Mouse (Mus musculus): Measurements from ENCODE around the gene Sprr2a1. TPM values are rescaled to one million over a fixed set of nuclear protein-coding genes. Genes with fewer than 3 reads are reported as not detected.
"Not testable (repeated sequence)": the region's sequence is repeated elsewhere in the genome, so short reads cannot be mapped to it uniquely, and the experiment has no call there.

The Sprr2a1 gene
- 62.1 and 77.3 TPM in 2 replicates for polyA plus RNA-seq (2012; rRNA removed)

DNA sequence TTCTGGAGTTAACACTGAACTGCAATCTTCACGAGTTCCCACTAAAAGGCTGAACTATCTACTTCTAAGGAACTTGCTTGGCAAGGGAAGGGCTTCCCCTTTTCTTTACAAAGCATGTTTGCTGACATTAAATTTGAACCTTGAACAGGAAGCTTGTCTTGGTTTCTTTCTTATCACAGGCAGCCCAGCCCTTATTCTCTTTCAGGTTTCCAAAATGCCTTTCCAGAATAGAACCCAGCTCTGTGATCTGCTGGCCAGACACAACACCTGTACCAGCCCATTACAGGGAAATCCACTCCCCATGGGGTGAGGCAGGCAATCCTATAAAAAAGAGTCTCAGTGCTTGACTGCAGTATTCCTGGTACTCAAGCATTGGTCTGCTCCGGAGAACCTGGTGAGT, at the start of gene Sprr2a1, which contains the start of gene Sprr2a2:
Gene Sprr2a1 (plus strand): TSS at position 231 of the 400 bp plus-strand sequence.
Gene Sprr2a2 (plus strand): TSS at position 352 of the 400 bp plus-strand sequence.
- H3K36me3 ChIP-seq (ENCODE audit: control insufficient read depth, insufficient read depth, low read length); H3K4me1 ChIP-seq (ENCODE audit: control insufficient read depth, insufficient read depth, insufficient read length, low read length); H3K27ac ChIP-seq (ENCODE audit: insufficient read depth, low read depth, low read length); H3K4me3 ChIP-seq (ENCODE audit: low read depth, low read length); H3K27me3 ChIP-seq (ENCODE audit: control insufficient read depth, insufficient read depth, low read length): not testable (repeated sequence)
- WGBS: no CpG with 5 or more reads among the region's 2 CpGs

DNA sequence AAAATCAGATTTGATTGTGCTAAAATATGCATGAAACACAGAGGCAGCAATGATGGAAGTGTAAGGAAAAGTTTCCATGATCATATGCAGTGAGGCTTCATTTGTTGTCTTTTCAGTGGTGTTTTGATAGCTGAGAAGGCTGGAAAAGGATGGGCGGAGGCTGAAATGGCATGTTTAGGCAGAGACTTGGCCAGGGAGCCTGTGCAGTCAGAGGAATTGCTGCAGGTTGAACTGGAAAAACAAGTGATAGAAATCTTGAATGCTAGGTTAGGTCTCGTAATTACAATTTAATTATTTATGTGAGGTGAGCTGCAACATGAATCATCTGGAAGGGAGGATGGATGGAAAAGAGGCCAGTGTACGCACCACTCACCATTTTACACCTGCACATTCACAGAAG, 45.8 kb upstream of the Sprr2a1 start:
- H3K27ac ChIP-seq (ENCODE audit: insufficient read depth, low read depth, low read length): no peak overlapping the region
- H3K4me1 ChIP-seq (ENCODE audit: control insufficient read depth, insufficient read depth, insufficient read length, low read length): peaks cover 4% of the 10 kb centered on the region; the same call in 1 of the 2 replicates
- H3K36me3 ChIP-seq (ENCODE audit: control insufficient read depth, insufficient read depth, low read length): no peaks in the 10 kb centered on the region
- H3K27me3 ChIP-seq (ENCODE audit: control insufficient read depth, insufficient read depth, low read length): no peaks in the 10 kb centered on the region
- TF ChIP-seq CTCF (IDR thresholded peaks at IDR 0.05; ENCODE audit: extremely low read depth, insufficient read length, insufficient replicate concordance, low read depth, low read length) (no peak), POLR2A (IDR thresholded peaks at IDR 0.05; ENCODE audit: low read depth, low read length) (no peak)
- 75% methylated on average over 3 of the region's 3 CpGs for WGBS
- no peak overlapping the region for H3K4me3 ChIP-seq (ENCODE audit: low read depth, low read length)

- no peaks in the 10 kb centered on the region for H3K4me1 ChIP-seq (ENCODE audit: control insufficient read depth, insufficient read depth, insufficient read length, low read length)
- no peak for TF ChIP-seq CTCF (IDR thresholded peaks at IDR 0.05; ENCODE audit: extremely low read depth, insufficient read length, insufficient replicate concordance, low read depth, low read length)
- TF ChIP-seq POLR2A (IDR thresholded peaks at IDR 0.05; ENCODE audit: low read depth, low read length): no peak
- H3K36me3 ChIP-seq (ENCODE audit: control insufficient read depth, insufficient read depth, low read length): no peaks in the 10 kb centered on the region
- no peak overlapping the region for H3K27ac ChIP-seq (ENCODE audit: insufficient read depth, low read depth, low read length)
- 63% methylated on average over 1 of the region's 1 CpGs for WGBS
- no peak overlapping the region for H3K4me3 ChIP-seq (ENCODE audit: low read depth, low read length)
- H3K27me3 ChIP-seq (ENCODE audit: control insufficient read depth, insufficient read depth, low read length): no peaks in the 10 kb centered on the region
Measured at GRCm38 (mm10) chr3:92176880-92177279, 38.7 kb upstream of the Sprr2a1 start.

DNA sequence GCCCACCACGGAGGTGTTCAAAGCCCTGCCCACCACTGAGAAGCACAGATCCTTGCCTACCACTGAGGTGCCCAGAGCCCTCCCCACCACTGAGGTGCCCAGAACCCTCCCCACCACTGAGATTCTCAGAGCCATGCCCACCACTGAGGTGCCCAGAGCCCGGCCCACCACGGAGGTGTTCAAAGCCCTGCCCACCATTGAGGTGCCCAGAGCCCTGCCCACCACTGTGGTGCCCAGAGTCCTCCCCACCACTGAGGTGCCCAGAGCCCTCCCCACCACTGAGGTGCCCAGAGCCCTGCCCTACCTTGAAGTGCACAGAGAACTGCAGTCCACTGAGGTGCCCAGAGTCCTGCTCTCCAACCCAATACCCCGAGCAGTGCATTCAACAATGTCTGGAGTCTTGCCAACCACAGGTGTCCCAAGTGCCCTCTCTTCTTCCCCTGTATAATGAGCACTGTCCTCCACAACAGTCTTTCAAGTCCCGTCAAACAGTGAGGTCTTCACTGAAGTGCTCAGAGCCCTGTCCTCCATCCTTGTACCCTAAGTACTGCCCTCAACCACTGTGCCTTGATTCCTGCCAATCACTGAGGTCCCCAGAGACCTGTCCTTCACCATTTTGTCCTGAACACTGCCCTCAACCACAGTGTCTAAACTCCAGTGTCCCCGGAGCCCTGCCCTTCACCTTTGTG, 19.9 kb upstream of the Sprr2a1 start:
- H3K4me3 ChIP-seq (ENCODE audit: low read depth, low read length): no peak overlapping the region
- H3K27ac ChIP-seq (ENCODE audit: insufficient read depth, low read depth, low read length): no peak overlapping the region
- 81% methylated on average over 6 of the region's 6 CpGs for WGBS
- TF ChIP-seq CTCF (IDR thresholded peaks at IDR 0.05; ENCODE audit: extremely low read depth, insufficient read length, insufficient replicate concordance, low read depth, low read length): no peak
- TF ChIP-seq POLR2A (IDR thresholded peaks at IDR 0.05; ENCODE audit: low read depth, low read length): no peak
- H3K27me3 ChIP-seq (ENCODE audit: control insufficient read depth, insufficient read depth, low read length): no peaks in the 10 kb centered on the region
- H3K36me3 ChIP-seq (ENCODE audit: control insufficient read depth, insufficient read depth, low read length): no peaks in the 10 kb centered on the region
- no peaks in the 10 kb centered on the region for H3K4me1 ChIP-seq (ENCODE audit: control insufficient read depth, insufficient read depth, insufficient read length, low read length)

DNA sequence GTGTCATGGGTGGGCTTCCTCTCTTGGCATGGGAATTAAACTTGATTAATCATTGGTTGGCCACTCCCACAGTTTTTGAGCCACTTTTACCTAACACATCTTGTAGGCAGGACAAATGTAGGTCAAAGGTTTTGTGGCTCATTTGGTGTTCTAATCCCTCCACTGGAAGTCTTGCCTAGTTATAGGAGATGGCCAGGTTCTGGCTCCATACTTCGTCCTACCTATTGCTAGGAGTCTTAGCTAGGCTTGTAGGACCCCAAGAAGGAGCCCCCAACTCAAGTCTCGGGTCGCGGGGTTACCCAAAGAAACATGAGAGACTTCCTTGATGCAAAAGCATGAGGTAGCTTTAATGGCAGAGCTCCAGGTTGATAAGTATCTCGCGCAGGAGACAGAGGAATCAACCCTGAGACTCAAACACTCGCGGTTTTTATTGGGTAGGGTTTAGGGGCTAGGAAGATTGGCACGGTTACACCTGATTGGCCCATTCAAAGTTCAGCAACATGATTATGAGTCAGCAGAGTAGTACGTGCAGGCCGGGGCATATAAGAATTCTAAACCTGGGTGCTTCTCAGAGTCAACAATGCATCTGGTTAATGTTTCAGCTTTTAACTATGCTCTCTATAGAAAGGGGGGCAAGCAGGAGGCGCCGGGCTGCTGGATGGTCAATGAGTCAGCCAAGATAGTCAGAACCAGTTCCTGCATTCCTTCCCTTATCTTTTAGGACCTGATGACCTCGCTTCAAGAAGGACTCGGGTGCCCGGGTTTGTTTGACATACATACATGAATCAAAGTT, 4.3 kb upstream of the Sprr2a1 start:
- H3K4me3 ChIP-seq (ENCODE audit: low read depth, low read length); H3K36me3 ChIP-seq (ENCODE audit: control insufficient read depth, insufficient read depth, low read length); H3K27me3 ChIP-seq (ENCODE audit: control insufficient read depth, insufficient read depth, low read length); H3K4me1 ChIP-seq (ENCODE audit: control insufficient read depth, insufficient read depth, insufficient read length, low read length); H3K27ac ChIP-seq (ENCODE audit: insufficient read depth, low read depth, low read length): not testable (repeated sequence)
- no CpG with 5 or more reads among the region's 16 CpGs for WGBS

DNA sequence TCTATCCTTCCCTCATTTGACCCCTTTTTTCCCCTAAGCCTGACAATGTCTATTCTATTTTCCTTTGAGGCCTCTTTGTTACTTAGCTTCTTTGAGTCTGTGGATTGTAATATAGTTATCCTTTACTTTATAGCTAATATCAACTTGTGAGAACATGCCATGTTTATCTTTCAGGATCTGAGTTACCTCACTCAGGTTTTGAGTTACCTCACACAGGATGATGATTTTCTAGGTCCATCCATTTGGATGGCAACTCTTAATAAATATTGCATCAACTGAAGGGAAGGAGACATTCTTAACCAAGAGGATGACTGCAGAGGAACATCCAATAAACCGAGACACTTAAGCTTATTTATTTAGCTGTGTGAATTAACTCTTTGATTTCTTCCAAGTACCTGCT, 3.5 kb upstream of the Sprr2a1 start:
- H3K27ac ChIP-seq (ENCODE audit: insufficient read depth, low read depth, low read length); H3K4me1 ChIP-seq (ENCODE audit: control insufficient read depth, insufficient read depth, insufficient read length, low read length); H3K27me3 ChIP-seq (ENCODE audit: control insufficient read depth, insufficient read depth, low read length); H3K36me3 ChIP-seq (ENCODE audit: control insufficient read depth, insufficient read depth, low read length); H3K4me3 ChIP-seq (ENCODE audit: low read depth, low read length): not testable (repeated sequence)
- WGBS: no CpG with 5 or more reads among the region's 1 CpGs

DNA sequence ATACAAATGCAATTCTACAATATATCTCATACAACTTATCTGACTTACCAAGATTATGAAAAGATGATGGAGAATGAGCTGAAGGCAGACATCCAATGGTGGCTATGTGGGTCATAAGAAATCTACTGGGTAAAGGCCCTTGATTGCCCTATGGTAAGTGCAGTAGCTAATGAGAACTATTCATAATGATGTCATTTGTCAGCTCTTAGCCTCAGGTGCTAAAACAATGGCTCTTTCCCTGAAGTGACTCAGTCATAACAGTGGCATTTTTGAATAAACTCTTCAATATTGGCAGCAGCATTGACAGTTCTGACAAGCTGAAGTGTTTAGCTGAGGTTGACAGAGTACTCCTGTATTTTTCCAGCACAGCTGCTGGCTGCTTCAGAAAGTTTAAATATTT, 1.9 kb upstream of the Sprr2a1 start:
- not testable (repeated sequence) for H3K27ac ChIP-seq (ENCODE audit: insufficient read depth, low read depth, low read length); H3K27me3 ChIP-seq (ENCODE audit: control insufficient read depth, insufficient read depth, low read length); H3K36me3 ChIP-seq (ENCODE audit: control insufficient read depth, insufficient read depth, low read length); H3K4me1 ChIP-seq (ENCODE audit: control insufficient read depth, insufficient read depth, insufficient read length, low read length); H3K4me3 ChIP-seq (ENCODE audit: low read depth, low read length)

DNA sequence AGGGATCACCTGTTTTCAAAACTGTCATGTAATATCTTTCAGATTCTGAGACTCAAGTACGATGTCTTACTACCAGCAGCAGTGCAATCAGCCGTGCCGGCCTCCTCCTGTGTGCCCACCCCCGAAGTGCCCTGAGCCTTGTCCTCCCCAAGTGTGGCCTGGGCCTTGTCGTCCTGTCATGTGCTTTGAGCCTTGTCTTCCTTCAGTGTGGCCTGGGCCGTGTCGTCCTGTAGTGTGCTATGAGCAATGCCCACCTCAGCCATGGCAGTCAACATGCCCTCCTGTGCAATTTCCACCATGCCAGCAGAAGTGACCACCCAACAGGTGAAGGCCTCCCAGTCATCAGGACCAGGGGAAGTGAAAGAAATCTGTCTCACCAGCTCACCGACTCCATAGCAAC, 3.4 kb downstream of the Sprr2a1 start:
- H3K27me3 ChIP-seq (ENCODE audit: control insufficient read depth, insufficient read depth, low read length); H3K4me1 ChIP-seq (ENCODE audit: control insufficient read depth, insufficient read depth, insufficient read length, low read length); H3K4me3 ChIP-seq (ENCODE audit: low read depth, low read length); H3K36me3 ChIP-seq (ENCODE audit: control insufficient read depth, insufficient read depth, low read length); H3K27ac ChIP-seq (ENCODE audit: insufficient read depth, low read depth, low read length): not testable (repeated sequence)
- no CpG with 5 or more reads among the region's 8 CpGs for WGBS

- H3K27ac ChIP-seq (ENCODE audit: insufficient read depth, low read depth, low read length); H3K27me3 ChIP-seq (ENCODE audit: control insufficient read depth, insufficient read depth, low read length); H3K36me3 ChIP-seq (ENCODE audit: control insufficient read depth, insufficient read depth, low read length); H3K4me3 ChIP-seq (ENCODE audit: low read depth, low read length); H3K4me1 ChIP-seq (ENCODE audit: control insufficient read depth, insufficient read depth, insufficient read length, low read length): not testable (repeated sequence)
Measured at GRCm38 (mm10) chr3:92223708-92224107, 8.1 kb downstream of the Sprr2a1 start.

DNA sequence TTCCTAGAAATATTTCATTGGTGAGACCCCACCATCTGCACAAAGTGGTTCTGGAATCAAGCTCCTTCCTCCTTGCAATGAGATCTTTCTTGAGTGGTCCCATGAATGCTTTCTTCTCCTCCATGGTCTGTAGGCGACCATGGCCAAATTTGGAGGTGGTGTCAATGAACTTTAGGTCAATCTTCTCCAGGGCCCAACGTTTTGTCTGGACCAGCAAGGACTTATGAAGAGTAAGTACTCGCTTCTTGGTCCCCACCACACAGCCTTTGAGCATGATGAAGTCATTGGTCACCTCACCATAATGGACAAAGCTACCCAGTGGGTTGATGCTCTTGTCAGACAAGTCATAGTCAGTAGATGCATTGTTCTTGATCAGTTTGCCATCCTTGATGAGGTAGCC, 11.8 kb downstream of the Sprr2a1 start:
- H3K27me3 ChIP-seq (ENCODE audit: control insufficient read depth, insufficient read depth, low read length); H3K4me1 ChIP-seq (ENCODE audit: control insufficient read depth, insufficient read depth, insufficient read length, low read length); H3K4me3 ChIP-seq (ENCODE audit: low read depth, low read length); H3K27ac ChIP-seq (ENCODE audit: insufficient read depth, low read depth, low read length); H3K36me3 ChIP-seq (ENCODE audit: control insufficient read depth, insufficient read depth, low read length): not testable (repeated sequence)
- 68% methylated on average over 3 of the region's 3 CpGs for WGBS

Data from small intestine, adult 2 months (tissue).